Mouse (Mus musculus) gastrocnemius, postnatal 36 days (tissue): ENCODE measurements around the gene Inppl1. TPM values are rescaled to one million over a fixed set of nuclear protein-coding genes. Genes with fewer than 3 reads are reported as not detected.

ENCODE experiments used
- DNase-seq, 2 experiments: peaks; one replicate each; pipeline ENCODE4 v3.0.0; 2022
- intact Hi-C: fragments of 180-260 bp; cut with DNase I; formaldehyde crosslinking; loops from one replicate; pipeline ENCODE4 v1.15.1; 2025
- microRNA-seq, 2 experiments: library from miRNA; unstranded; fragments of <30 nt; microRNA quantifications; one replicate each; pipeline ENCODE4 v1.2.0; 2021
- total RNA-seq, 2 experiments: library from RNA; stranded (reverse); gene quantifications; 2 replicates each; pipeline ENCODE4 v1.2.3; 2021

Gene Inppl1
- total RNA-seq, 2 experiments from 2014 or later = 79.2 to 96.2 TPM

DNA sequence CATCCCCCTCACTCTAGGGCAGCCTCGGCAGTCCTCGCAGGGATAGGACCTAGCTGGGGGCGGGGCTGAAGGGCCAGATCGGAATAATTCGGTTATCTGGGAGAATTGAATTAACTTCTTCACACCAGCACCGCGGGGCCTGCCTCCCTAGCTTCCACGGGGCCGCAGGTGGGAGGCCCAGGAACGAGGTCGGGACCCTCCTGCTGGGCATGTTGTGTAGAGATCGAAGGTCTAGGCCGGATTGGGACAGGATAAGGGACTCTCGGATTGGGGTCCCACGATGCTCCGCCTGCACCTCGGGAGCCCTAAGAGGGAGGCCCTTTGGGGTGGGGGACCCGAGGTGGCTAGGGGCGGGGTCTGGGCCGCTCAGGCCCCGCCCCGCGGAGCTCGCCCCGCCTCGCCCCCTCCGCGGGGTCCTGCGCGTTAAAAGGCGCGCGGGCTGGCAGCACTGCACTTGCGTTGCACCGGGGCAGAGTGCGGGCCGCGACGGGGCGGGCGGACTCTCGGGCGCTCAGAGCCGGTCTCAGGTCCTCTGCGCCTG lies 20.1 kb downstream of the Inppl1 start, which contains the start of gene Phox2a:
Gene Phox2a (plus strand): TSS at position 453 of the 541 bp plus-strand sequence.
- DNase-seq = no peak
- intact Hi-C loops = no loop called here

DNA sequence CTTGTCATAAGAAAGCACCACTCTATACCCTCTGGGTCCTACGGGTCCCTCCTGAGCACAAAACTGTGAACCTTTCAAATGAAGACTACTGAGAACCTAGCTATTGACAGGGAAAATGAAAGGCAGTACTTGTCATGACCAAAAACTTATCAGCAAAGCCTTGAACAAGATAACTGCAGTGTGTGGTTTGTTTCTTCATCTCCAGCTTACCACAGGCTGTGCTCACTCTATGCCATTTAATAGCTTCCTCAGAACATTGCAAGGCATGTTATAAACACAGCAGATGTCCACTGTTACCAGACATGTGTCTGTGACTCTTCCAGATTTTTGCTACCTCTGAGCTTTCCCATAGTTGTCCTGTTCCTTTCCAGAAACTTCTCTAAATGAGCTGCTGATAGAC lies 61.0 kb downstream of the Inppl1 start:
- DNase-seq = no peak
- intact Hi-C loops = no loop called here

DNA sequence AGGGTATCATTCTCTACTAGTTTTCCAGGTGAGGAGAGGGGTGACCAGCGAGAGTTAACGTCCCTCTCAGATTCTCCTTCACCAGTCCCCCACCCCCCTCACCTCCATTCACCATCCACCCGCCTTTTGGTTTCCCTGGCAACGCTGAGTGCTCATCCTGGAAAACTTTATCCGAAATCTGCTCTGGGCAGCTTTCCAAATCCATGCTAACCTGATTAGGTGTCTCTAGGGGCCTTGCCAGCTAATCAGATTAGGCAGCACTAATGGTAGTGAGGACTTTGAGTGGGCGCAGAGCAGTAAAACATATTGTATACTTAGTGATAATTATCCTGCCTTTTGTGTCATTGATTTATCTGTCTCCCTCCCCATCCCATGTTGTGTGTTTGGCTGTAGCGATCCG lies 65.3 kb downstream of the Inppl1 start:
- intact Hi-C loops = no loop called here
- DNase-seq = no peak

Small RNA genes lying within 50 kb of the gene (microRNA-seq; reads per million reads assigned to microRNA genes)
- gene Gm22655 = 0 reads per million in 2 experiments

Other genes starting within 250 kb of the Inppl1 start
- gene Clpb, start 174.6 kb downstream of the Inppl1 start, total RNA-seq = 10 to 100 TPM; 48.6 to 50.9 TPM
- not detected for gene Phox2a, start 19.9 kb downstream of the Inppl1 start, total RNA-seq
- 1 to 10 TPM; 1.3 to 2.0 TPM for gene Folr2, start 19.0 kb upstream of the Inppl1 start, total RNA-seq
- gene Anapc15, start 25.5 kb upstream of the Inppl1 start, total RNA-seq = 10 to 100 TPM; 16.6 to 22.3 TPM
- 1 to 10 TPM in 1 of 2 experiments, under 1 TPM in 1; 0.91 to 1.2 TPM for gene Folr1, start 32.6 kb upstream of the Inppl1 start, total RNA-seq
- 10 to 100 TPM; 93.2 to 99.8 TPM for gene Lamtor1, start 67.7 kb upstream of the Inppl1 start, total RNA-seq
- gene Tomt, start 68.1 kb upstream of the Inppl1 start, total RNA-seq = not detected
- gene Lrrc51, start 95.7 kb upstream of the Inppl1 start, total RNA-seq = 1 to 10 TPM; 2.9 to 3.2 TPM
- 10 to 100 TPM; 43.4 to 48.3 TPM for gene Numa1, start 95.9 kb upstream of the Inppl1 start, total RNA-seq
- 1 to 10 TPM; 1.3 to 2.4 TPM for gene Il18bp, start 180.5 kb upstream of the Inppl1 start, total RNA-seq
- 10 to 100 TPM; 22.0 to 22.5 TPM for gene Rnf121, start 227.2 kb upstream of the Inppl1 start, total RNA-seq
- 1 to 10 TPM; 3.2 to 4.5 TPM for gene Xndc1, start 227.3 kb upstream of the Inppl1 start, total RNA-seq
- gene Xntrpc, start 227.5 kb upstream of the Inppl1 start, total RNA-seq = under 1 TPM; 0.54 to 0.66 TPM
- under 1 TPM; 0.42 to 0.54 TPM for gene Trpc2, start 244.9 kb upstream of the Inppl1 start, total RNA-seq